In genomic region chr13:80882716-80883135, GRCm38 (mm10) we compare ENCODE assay signal across 8 mouse cellular contexts. TPM values are rescaled to one million over a fixed set of nuclear protein-coding genes. Genes with fewer than 3 reads are reported as not detected.
DNase-seq lines count a peak whose midpoint lies in the region; ATAC-seq and TF ChIP-seq lines count a peak whose summit lies in the region.

No protein-coding gene starts in this region.

- H3K27ac ChIP-seq in lung, embryonic 14.5 days (ENCODE audit: low read depth): peak overlapping the region; percentile 100
- peak overlapping the region; percentile 100 for H3K27ac ChIP-seq in liver, postnatal 0 days (ENCODE audit: low read depth)

- peak overlapping the region; percentile 100 for H3K9ac ChIP-seq in lung, embryonic 14.5 days
- peak overlapping the region; percentile 99 for H3K9ac ChIP-seq in liver, postnatal 0 days (replicated peaks)

- no peak for TF ChIP-seq EP300 in liver, postnatal 0 days (IDR thresholded peaks at IDR 0.05; ENCODE audit: low read depth)

- peak; percentile 43 for ATAC-seq in lung, embryonic 14.5 days (ENCODE audit: insufficient read depth)
- peak; percentile 3; the same call in 1 of the 2 replicates for ATAC-seq in granulocyte monocyte progenitor cell, adult 5-6 weeks (replicated peaks; ENCODE audit: poor library complexity, severe bottlenecking)
- peak; percentile 24 for ATAC-seq in liver, postnatal 0 days

- H3K4me2 ChIP-seq in lung, embryonic 14.5 days: peak overlapping the region; percentile 55
- peak overlapping the region; percentile 63 for H3K4me2 ChIP-seq in liver, postnatal 0 days (ENCODE audit: low read depth, low read length)

- no peak for TF ChIP-seq CTCF in lung, embryonic 14.5 days (IDR thresholded peaks at IDR 0.05; ENCODE audit: low read depth)
- no peak for TF ChIP-seq CTCF in liver, postnatal 0 days (IDR thresholded peaks at IDR 0.05; ENCODE audit: low read depth)

- no peak for DNase-seq in lung, embryonic 14.5 days
- no peak for DNase-seq in lung, adult 18-20 months
- peak; percentile 38 for DNase-seq in c-Kit-negative CD71-positive TER-119-positive erythroid progenitor cells, embryonic 14.5 days (ENCODE audit: low read depth, low spot score)
- DNase-seq in liver, postnatal 0 days: no peak
- DNase-seq in thymus, postnatal 10 days (ENCODE audit: low spot score in 2 of 2): no peak
- no peak for DNase-seq in thymus, postnatal 25 days
- no peak for DNase-seq in embryo, embryonic 10 days (ENCODE audit: low spot score)

- H3K4me3 ChIP-seq in lung, embryonic 14.5 days (ENCODE audit: low read depth, low read length): peak overlapping the region; percentile 86
- peak overlapping the region; percentile 84 for H3K4me3 ChIP-seq in liver, postnatal 0 days (ENCODE audit: low read depth, low read length)

- WGBS in lung, embryonic 14.5 days: under 1% methylated on average over 23 of the region's 23 CpGs
- WGBS in liver, postnatal 0 days (ENCODE audit: insufficient replicate concordance): 1% methylated on average over 23 of the region's 23 CpGs

- no peaks in the 10 kb centered on the region for H3K4me1 ChIP-seq in lung, embryonic 14.5 days (ENCODE audit: insufficient read depth)
- H3K4me1 ChIP-seq in liver, postnatal 0 days (ENCODE audit: insufficient read depth): peaks cover 5% of the 10 kb centered on the region; the same call in 1 of the 2 replicates

- H3K36me3 ChIP-seq in lung, embryonic 14.5 days (ENCODE audit: insufficient read depth): peaks cover 2% of the 10 kb centered on the region
- H3K36me3 ChIP-seq in liver, postnatal 0 days (replicated peaks; ENCODE audit: insufficient read depth, low read length): peaks cover 3% of the 10 kb centered on the region; the same call in 1 of the 2 replicates

- no peaks in the 10 kb centered on the region for H3K9me3 ChIP-seq in lung, embryonic 14.5 days (ENCODE audit: low read depth, low read length)
- no peaks in the 10 kb centered on the region for H3K9me3 ChIP-seq in liver, postnatal 0 days (ENCODE audit: low read length)

- no peaks in the 10 kb centered on the region for H3K27me3 ChIP-seq in lung, embryonic 14.5 days (ENCODE audit: insufficient read depth, low read length)
- H3K27me3 ChIP-seq in liver, postnatal 0 days (ENCODE audit: insufficient read depth, low read length): no peaks in the 10 kb centered on the region

RNA-seq across cellular contexts. Expression of gene Arrdc3, which starts 0.5 kb away (rescaled TPM):
- polyA plus RNA-seq in lung, embryonic 14.5 days (2014; fragmentation: Nextera tagmentation; extraction: Ambion mirVana): 65.5 and 69.2 TPM in 2 replicates
- total RNA-seq in granulocyte monocyte progenitor cell, adult 5-6 weeks (2014; fragmentation: Nextera tagmentation): 11.3 and 32.6 TPM in 2 replicates
- 31.1 and 34.1 TPM in 2 replicates for total RNA-seq in granulocyte monocyte progenitor cell, adult 5-6 weeks (2017)
- 26.4 and 26.9 TPM in 2 replicates for polyA plus RNA-seq in liver, postnatal 0 days (2015; fragmentation: Nextera tagmentation; extraction: Ambion mirVana)
